ENCODE assay signal across 8 mouse cellular contexts in the genomic region with DNA sequence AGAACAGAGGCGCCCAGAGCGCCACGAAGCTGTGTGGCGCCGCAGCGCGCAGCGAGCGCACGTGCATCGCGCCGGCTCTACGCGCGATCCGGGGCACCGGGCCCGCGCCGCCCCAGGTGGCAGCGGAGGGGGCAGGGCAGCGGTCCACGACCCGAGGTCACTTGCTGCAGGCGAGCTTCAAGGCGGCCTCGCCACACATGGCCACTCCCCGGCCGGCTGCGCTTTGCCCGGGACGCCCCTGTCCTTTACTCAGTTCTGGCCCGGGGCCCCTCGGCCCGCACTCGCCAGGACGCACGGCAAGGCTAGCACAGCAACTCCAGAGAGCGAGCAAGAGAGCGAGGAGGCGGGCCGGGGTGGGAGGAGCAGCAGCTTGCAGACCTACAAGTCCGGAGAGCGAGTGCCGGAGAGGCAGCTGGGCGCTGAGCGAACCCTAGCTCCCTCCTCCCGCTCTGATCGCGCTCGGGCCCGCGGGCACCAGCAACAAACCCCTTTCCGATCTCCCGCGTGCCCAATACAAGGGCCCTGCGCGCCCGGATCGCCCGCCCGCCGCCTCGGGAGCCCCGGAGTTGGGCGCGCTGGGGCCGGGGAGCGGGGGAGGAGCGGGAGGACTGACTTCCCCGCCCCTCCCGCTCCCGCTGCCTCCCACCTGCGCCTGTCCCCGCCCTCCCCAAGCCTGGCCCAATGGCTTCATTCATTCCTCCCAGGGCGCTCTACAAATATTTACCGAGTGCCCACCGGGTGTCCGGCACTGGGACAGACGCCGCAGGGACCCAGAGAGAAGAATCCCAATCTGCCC. TPM values are rescaled to one million over a fixed set of nuclear protein-coding genes. Genes with fewer than 3 reads are reported as not detected.
DNase-seq lines count a peak whose midpoint lies in the region; ATAC-seq and TF ChIP-seq lines count a peak whose summit lies in the region.

A gene (minus strand): TSS at position 319 of the 796 bp plus-strand sequence.

- H3K4me3 ChIP-seq in embryonic facial prominence, embryonic 10.5 days = peak within 1 kb of the TSS; percentile 69
- H3K4me3 ChIP-seq in heart, embryonic 14.5 days (ENCODE audit: control insufficient read depth in 1 of 2, insufficient read depth in 1 of 2, low read depth in 1 of 2, low read length in 2 of 2) = peak within 1 kb of the TSS; percentile 58 to 82
- H3K4me3 ChIP-seq in kidney, postnatal 0 days (replicated peaks; ENCODE audit: low read depth, low read length) = peak within 1 kb of the TSS; percentile 67
- H3K4me3 ChIP-seq in liver, embryonic 16.5 days (ENCODE audit: low read depth, low read length) = peak within 1 kb of the TSS; percentile 54
- H3K4me3 ChIP-seq in neural tube, embryonic 13.5 days = peak within 1 kb of the TSS; percentile 46

- peak within 1 kb of the TSS; percentile 88 for H3K4me2 ChIP-seq in heart, embryonic 14.5 days (ENCODE audit: low read length)
- peak within 1 kb of the TSS; percentile 95 for H3K4me2 ChIP-seq in kidney, postnatal 0 days (ENCODE audit: low read length)
- peak within 1 kb of the TSS; percentile 55 for H3K4me2 ChIP-seq in liver, embryonic 16.5 days (ENCODE audit: low read depth, low read length)
- peak within 1 kb of the TSS; percentile 85 for H3K4me2 ChIP-seq in neural tube, embryonic 13.5 days

- WGBS in embryonic facial prominence, embryonic 10.5 days = under 1% methylated on average over 82 of the region's 82 CpGs
- under 1% methylated on average over 74 of the region's 82 CpGs for whole genome bisulfite sequencing in heart, embryonic 14.5 days
- WGBS in kidney, postnatal 0 days = under 1% methylated on average over 76 of the region's 82 CpGs
- under 1% methylated on average over 81 of the region's 82 CpGs for WGBS in liver, embryonic 16.5 days (ENCODE audit: insufficient replicate concordance)
- under 1% methylated on average over 74 of the region's 82 CpGs for WGBS in neural tube, embryonic 13.5 days

- no peak for TF ChIP-seq CTCF in kidney, postnatal 0 days (IDR thresholded peaks at IDR 0.05; ENCODE audit: low read depth)

- DNase-seq in layer of hippocampus, adult 18-20 months (ENCODE audit: low spot score in 2 of 2) = peak; percentile 4 to 26
- DNase-seq in layer of hippocampus, adult 9-11 months = no peak
- DNase-seq in embryonic facial prominence, embryonic 10.5 days (ENCODE audit: low spot score) = peak; percentile 92
- DNase-seq in kidney, postnatal 0 days (ENCODE audit: low spot score) = peak; percentile 83
- peak; percentile 83 to 85 for DNase-seq in thymus, postnatal 36 days

- peak within 1 kb of the TSS; percentile 91 for H3K9ac ChIP-seq in heart, embryonic 14.5 days (ENCODE audit: low read length)
- peak within 1 kb of the TSS; percentile 80 for H3K9ac ChIP-seq in kidney, postnatal 0 days (ENCODE audit: low read depth, low read length)
- no peak within 1 kb of the TSS for H3K9ac ChIP-seq in liver, embryonic 16.5 days (ENCODE audit: low read depth, low read length)
- peak within 1 kb of the TSS; percentile 65 for H3K9ac ChIP-seq in neural tube, embryonic 13.5 days

- H3K9me3 ChIP-seq in embryonic facial prominence, embryonic 10.5 days = no peaks in the 10 kb centered on the region
- H3K9me3 ChIP-seq in heart, embryonic 14.5 days (ENCODE audit: control insufficient read depth, low read length) = no peaks in the 10 kb centered on the region
- no peaks in the 10 kb centered on the region for H3K9me3 ChIP-seq in kidney, postnatal 0 days (replicated peaks; ENCODE audit: low read length)
- no peaks in the 10 kb centered on the region for H3K9me3 ChIP-seq in liver, embryonic 16.5 days (replicated peaks; ENCODE audit: control insufficient read depth, low read length)
- no peaks in the 10 kb centered on the region for H3K9me3 ChIP-seq in neural tube, embryonic 13.5 days

- H3K27me3 ChIP-seq in embryonic facial prominence, embryonic 10.5 days (replicated peaks; ENCODE audit: low read depth, poor library complexity, severe bottlenecking) = peaks cover 98% of the 10 kb centered on the region
- H3K27me3 ChIP-seq in heart, embryonic 14.5 days (ENCODE audit: control insufficient read depth, insufficient read depth, low read length) = peaks cover 41% of the 10 kb centered on the region
- H3K27me3 ChIP-seq in kidney, postnatal 0 days (ENCODE audit: insufficient read depth, low read length) = 0 out of 2 replicates have a peak, but pooled peaks cover 5% of the 10 kb centered on the region
- peaks cover 72% of the 10 kb centered on the region for H3K27me3 ChIP-seq in liver, embryonic 16.5 days (ENCODE audit: control insufficient read depth, insufficient read depth, low read depth, low read length)
- H3K27me3 ChIP-seq in neural tube, embryonic 13.5 days = peaks cover 95% of the 10 kb centered on the region

- H3K4me1 ChIP-seq in embryonic facial prominence, embryonic 10.5 days = peaks cover 85% of the 10 kb centered on the region
- peaks cover 5 to 26% of the 10 kb centered on the region in 2 experiments; a peak in 3 of 4 replicates for H3K4me1 ChIP-seq in heart, embryonic 14.5 days (ENCODE audit: control insufficient read depth in 2 of 2, insufficient read depth in 2 of 2, low read length in 2 of 2)
- H3K4me1 ChIP-seq in kidney, postnatal 0 days (replicated peaks; ENCODE audit: insufficient read depth, low read length) = peaks cover 24% of the 10 kb centered on the region
- peaks cover under 1% of the 10 kb centered on the region for H3K4me1 ChIP-seq in liver, embryonic 16.5 days (ENCODE audit: control insufficient read depth, low read depth, low read length)
- peaks cover 56% of the 10 kb centered on the region for H3K4me1 ChIP-seq in neural tube, embryonic 13.5 days (replicated peaks)

- ATAC-seq in heart, embryonic 14.5 days (ENCODE audit: insufficient number of reproducible peaks, insufficient read depth, low FRiP score, low read depth) = peak; percentile 74
- ATAC-seq in kidney, postnatal 0 days (replicated peaks; ENCODE audit: low FRiP score, low read depth) = peak; percentile 79
- ATAC-seq in liver, embryonic 16.5 days (ENCODE audit: low read depth) = peak; percentile 74
- ATAC-seq in neural tube, embryonic 13.5 days (ENCODE audit: low read depth) = peak; percentile 51

- H3K36me3 ChIP-seq in embryonic facial prominence, embryonic 10.5 days (replicated peaks) = no peaks in the 10 kb centered on the region
- no peaks in the 10 kb centered on the region for H3K36me3 ChIP-seq in heart, embryonic 14.5 days (ENCODE audit: control insufficient read depth, insufficient read depth, low read length)
- H3K36me3 ChIP-seq in kidney, postnatal 0 days (ENCODE audit: insufficient read depth, low read length) = no peaks in the 10 kb centered on the region
- H3K36me3 ChIP-seq in liver, embryonic 16.5 days (ENCODE audit: control insufficient read depth, insufficient read depth) = no peaks in the 10 kb centered on the region
- H3K36me3 ChIP-seq in neural tube, embryonic 13.5 days = no peaks in the 10 kb centered on the region

- peak within 1 kb of the TSS; percentile 81 for H3K27ac ChIP-seq in embryonic facial prominence, embryonic 10.5 days (replicated peaks)
- H3K27ac ChIP-seq in heart, embryonic 14.5 days (replicated peaks in 1 of 2; ENCODE audit: control insufficient read depth in 1 of 2, insufficient read depth in 1 of 2, low read depth in 2 of 2, low read length in 2 of 2) = peak within 1 kb of the TSS; percentile 70 to 93
- peak within 1 kb of the TSS; percentile 95 for H3K27ac ChIP-seq in kidney, postnatal 0 days
- no peak within 1 kb of the TSS for H3K27ac ChIP-seq in liver, embryonic 16.5 days (ENCODE audit: low read length)
- H3K27ac ChIP-seq in neural tube, embryonic 13.5 days (replicated peaks) = peak within 1 kb of the TSS; percentile 35

RNA-seq across cellular contexts. Expression of the gene that starts here (rescaled TPM):
- 1 to 10 TPM; 4.8 to 5.1 TPM for total RNA-seq in layer of hippocampus, adult 18-20 months (2021)
- polyA plus RNA-seq in embryonic facial prominence, embryonic 10.5 days (2016; fragmentation: Nextera tagmentation; extraction: Ambion mirVana) = 19.8 and 20.9 TPM in 2 replicates
- polyA plus RNA-seq in heart, embryonic 14.5 days (2014; fragmentation: Nextera tagmentation; extraction: Ambion mirVana) = 50.5 and 53.7 TPM in 2 replicates
- 33.7 and 35.8 TPM in 2 replicates for polyA plus RNA-seq in kidney, postnatal 0 days (2015; fragmentation: Nextera tagmentation; extraction: Ambion mirVana)
- 1.8 and 2.7 TPM in 2 replicates for polyA plus RNA-seq in liver, embryonic 16.5 days (2015; fragmentation: Nextera tagmentation; extraction: Ambion mirVana)
- polyA plus RNA-seq in neural tube, embryonic 13.5 days (2015; fragmentation: Nextera tagmentation; extraction: Ambion mirVana) = 15.1 and 16.9 TPM in 2 replicates
